Mouse (Mus musculus): ENCODE data around the gene Il22ra2.

The Il22ra2 gene

DNA sequence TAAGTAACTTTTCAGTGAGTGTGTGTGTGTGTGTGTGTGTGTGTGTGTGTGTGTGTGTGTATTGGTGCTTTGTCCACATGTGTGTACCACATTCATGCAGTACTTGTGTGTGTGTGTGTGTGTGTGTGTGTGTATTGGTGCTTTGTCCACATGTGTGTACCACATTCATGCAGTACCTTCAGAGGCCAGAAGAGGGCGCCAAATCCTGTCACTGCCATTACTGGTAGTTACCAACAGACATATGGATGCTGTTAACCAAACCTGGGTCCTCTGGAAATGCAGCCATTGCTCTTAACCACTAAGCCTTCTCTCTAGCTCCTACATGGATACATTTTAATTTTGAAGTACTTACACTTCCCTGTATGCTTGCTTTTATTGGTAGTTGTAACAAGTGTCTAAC lies 20.3 kb upstream of the Il22ra2 start:
- peak; percentile 50 for DNase-seq (ENCODE audit: low spot score)

GRCm38 (mm10) chr10:19603231-19603630 lies 18.6 kb upstream of the Il22ra2 start:
- DNase-seq (ENCODE audit: low spot score): no peak

DNA sequence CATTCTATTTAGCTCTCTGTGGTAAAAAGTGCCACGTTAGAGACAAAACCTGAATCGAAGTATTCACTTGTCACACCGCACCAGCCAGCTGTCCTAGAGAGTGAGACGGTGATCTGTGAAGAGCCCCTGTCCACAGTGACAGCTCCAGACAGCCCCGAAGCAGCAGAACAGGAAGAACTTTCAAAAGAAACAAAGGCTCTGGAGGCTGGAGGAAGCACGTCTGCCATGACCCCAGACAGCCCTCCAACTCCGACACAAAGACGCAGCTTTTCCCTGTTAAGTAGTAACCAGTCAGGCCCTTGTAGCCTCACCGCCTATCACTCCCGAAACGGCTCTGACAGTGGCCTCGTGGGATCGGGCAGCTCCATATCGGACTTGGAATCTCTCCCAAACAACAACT lies 12.7 kb upstream of the Il22ra2 start:
- no peak for DNase-seq (ENCODE audit: low spot score)

DNA sequence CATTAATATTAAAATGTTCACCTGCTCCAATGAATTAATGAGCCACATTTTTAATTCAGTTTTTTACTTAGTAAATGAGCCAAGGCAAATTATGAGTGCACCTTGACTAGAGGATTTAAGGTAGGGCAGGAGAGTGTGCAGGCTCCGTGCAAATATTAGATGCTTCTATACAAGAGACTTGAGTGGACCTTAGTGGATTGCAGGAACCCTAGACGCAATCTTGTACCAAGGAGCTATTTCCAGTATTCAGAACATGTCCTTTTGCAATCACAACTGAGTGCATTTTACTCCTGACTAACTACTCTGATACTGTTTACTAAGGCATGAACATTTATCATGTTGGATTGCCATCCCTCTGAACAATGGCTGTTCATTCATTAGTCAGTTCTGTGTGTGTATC lies 10.2 kb upstream of the Il22ra2 start:
- DNase-seq (ENCODE audit: low spot score): no peak

GRCm38 (mm10) chr10:19613111-19613753 lies 8.6 kb upstream of the Il22ra2 start:
- DNase-seq (ENCODE audit: low spot score): peak; percentile 78

GRCm38 (mm10) chr10:19619736-19620135 lies 2.1 kb upstream of the Il22ra2 start:
- DNase-seq (ENCODE audit: low spot score): no peak

GRCm38 (mm10) chr10:19624617-19625016 lies 2.8 kb downstream of the Il22ra2 start:
- DNase-seq (ENCODE audit: low spot score): no peak

GRCm38 (mm10) chr10:19627342-19627741 lies 5.5 kb downstream of the Il22ra2 start:
- no peak for DNase-seq (ENCODE audit: low spot score)

GRCm38 (mm10) chr10:19627748-19628147 lies 6.0 kb downstream of the Il22ra2 start:
- DNase-seq (ENCODE audit: low spot score): no peak

DNA sequence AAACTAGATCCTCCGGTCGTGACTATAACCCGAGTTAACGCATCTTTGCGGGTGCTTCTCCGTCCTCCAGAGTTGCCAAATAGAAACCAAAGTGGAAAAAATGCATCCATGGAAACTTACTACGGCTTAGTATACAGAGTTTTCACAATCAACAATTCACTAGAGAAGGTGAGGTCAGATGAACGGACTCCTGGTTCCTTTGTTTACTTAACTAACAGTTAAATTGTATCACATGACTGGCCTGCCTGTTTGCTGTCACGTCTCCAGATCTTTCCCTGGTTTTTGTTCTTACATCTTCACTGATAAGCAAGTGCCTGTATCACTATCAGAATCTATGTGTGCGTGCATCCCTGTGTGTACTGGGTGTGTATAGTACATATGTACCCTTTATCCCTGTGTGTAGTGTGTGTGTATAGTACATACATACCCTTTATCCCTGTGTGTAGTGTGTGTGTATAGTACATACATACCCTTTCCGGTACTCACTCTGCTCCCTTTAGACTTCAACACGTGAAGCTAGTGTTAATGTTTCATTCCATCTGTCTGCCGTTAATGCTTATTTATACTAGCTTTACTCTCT lies 9.9 kb downstream of the Il22ra2 start:
- DNase-seq (ENCODE audit: low spot score): no peak

DNA sequence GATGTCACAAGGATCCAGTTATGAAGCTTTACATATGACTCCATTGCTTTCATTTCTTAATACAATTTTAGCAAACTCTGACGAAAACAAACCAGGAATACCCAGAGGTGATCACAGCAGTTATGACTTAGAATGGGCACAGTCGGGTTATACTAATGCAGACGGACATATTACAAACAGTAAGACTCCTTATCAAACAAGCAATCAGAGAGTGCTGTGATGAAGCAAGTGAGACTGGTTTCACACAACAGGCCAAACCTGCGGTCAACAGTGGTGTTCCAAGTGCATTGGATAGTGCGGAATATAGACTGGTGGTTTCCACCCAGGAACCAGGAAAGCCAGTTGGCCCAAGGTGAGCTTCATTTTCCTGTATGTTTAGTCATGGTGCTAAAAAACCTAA lies 17.1 kb downstream of the Il22ra2 start:
- no peak for DNase-seq (ENCODE audit: low spot score)

DNA sequence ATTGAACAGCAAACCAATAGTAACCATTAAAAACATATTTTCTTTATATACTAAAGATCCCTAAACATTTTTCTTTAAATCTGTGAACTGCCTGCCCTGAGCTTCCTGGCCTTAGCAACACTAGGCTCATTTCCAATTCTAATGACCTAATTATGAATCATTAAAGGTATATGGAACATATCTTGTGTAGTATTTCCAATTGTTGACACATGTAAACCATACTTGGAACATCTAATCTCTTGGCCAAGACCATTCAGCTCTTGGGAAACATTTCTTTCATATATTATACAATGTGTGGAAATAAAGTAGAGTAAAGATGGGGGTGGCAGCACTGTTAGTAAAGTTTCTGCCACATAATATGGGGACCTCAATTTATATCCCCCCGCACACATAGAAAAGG lies 17.8 kb downstream of the Il22ra2 start:
- no peak for DNase-seq (ENCODE audit: low spot score)

DNA sequence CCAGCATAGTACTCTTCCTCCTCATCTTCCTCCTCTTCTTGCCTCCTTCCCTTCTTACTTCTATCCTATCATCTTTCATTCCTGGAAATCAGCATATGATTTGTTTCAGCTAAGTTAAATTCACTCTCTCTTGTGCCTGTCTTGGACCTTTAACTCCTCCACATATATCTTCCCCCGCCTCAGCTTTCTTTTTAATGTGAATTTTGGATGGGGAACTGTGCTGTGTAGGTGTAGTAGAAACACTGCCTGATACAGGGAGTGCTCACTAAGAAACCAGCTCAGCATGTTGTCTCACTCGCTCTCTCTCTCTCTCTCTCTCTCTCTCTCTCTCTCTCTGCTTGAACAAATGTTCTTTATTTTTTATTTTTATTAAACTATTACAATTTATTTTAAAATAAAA lies 23.3 kb downstream of the Il22ra2 start:
- DNase-seq (ENCODE audit: low spot score): no peak

DNA sequence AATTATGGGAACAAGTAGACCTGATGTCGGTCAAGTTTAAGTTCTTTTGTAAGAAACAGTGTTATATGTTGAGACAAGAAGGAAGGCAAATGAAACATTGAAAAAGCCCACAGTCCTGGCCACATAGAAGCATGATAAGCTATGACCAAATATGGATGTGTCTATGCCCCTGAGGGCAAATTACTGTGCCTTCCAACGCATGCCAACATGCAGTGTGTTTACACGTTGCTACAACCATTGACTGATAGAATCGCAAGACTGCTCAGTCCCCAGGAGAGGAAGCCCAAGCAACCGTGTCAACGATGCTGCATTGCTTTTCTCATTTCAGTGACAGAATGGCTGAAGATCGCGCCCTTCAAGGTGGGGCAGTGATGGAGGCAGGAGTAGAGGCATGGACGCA lies 35.6 kb downstream of the Il22ra2 start:
- DNase-seq (ENCODE audit: low spot score): no peak

- DNase-seq (ENCODE audit: low spot score): no peak
Measured at GRCm38 (mm10) chr10:19659953-19660352, 38.2 kb downstream of the Il22ra2 start.

DNA sequence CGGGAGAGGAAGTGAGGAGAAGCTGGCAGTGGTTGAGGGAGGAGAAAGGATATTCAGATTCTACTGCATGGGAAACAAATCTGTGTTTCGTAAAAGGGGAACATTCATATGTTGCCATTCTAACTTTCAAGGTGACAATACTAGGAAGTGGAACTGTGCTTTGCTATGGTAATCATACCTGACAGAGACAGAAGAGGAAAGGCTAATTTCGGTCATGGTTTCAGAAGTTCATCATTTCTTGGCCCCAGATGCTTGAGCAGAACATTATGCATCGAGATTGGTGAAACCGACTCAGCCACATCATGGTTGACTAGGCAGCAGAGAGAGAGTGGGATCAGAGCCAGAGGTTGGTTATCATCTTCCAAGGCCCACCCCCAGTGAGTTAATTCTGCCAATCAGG lies 47.2 kb downstream of the Il22ra2 start:
- DNase-seq (ENCODE audit: low spot score): peak; percentile 12

DNA sequence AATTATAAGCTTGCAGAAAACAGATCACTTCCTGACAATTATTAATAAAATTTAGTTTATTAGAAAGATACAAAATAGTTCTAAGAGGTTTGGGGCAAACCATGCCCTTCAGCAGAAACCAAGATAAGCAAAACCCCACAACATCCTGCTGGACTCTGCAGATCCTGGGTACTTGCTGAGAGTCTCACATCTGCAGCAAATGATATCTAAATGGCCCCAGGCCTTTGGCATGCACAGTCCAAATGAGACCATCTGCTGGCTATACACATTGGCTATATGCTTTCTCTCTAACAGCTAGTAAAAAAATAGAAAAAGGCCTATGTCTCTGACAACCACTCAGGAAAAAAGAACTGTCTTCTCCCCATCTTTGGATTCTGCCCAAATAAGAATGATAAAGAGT lies 50.2 kb downstream of the Il22ra2 start:
- DNase-seq (ENCODE audit: low spot score): no peak

GRCm38 (mm10) chr10:19673146-19673545 lies 51.3 kb downstream of the Il22ra2 start:
- DNase-seq (ENCODE audit: low spot score): no peak

Measured in testis, postnatal 14 days (tissue).